Mouse (Mus musculus) ES-E14 (cell line): ENCODE measurements at regions not wholly inside any gene's neighbourhood (a gene's known extent, or its start where the extent isn't known, plus 50 kb on each side); places are given as distances from the start of the nearest gene placed in this dataset.

Source experiments
- CHD2 ChIP-seq: IDR thresholded peaks from 2 replicates; pipeline ENCODE4 v1.6.1; 2014; ENCODE audit warnings: mild to moderate bottlenecking, low read depth, low read length, inconsistent platforms
- ZNF384 ChIP-seq: IDR thresholded peaks from 2 replicates; pipeline ENCODE4 v1.6.1; 2012; ENCODE audit warnings: low read depth, low read length, inconsistent platforms

GRCm38 (mm10) chr2:8676546-8676945 lies 1167.2 kb upstream of the Celf2 start:
- no peak for TF ChIP-seq ZNF384
- TF ChIP-seq CHD2 = no peak
